Mouse (Mus musculus): ENCODE results near the gene Tbx1. TPM values are rescaled to one million over a fixed set of nuclear protein-coding genes. Genes with fewer than 3 reads are reported as not detected.

Gene Tbx1
- polyA plus RNA-seq, 1 experiment from 2014 or later, result 3.8 TPM

DNA sequence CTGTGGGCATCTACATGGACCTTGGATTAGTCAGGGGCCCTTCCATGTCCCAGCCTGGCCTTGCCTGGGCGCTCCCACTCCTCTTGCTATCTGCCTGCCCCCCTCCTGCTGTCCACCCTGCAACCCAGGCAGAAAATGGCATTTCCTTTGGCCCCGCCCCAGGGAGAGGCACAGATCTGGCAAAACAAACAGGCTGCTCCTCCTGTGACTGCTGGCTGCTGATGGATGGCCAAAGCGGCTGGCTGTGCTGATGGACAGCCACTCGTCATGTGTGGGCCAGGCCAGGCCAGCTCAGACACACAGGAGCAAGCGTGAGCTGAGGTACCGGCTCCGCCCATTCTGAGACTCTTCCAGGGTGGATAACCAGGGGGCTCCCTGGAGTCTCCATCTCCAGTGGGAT is 11.0 kb upstream of the Tbx1 start:
- H3K4me3 ChIP-seq (ENCODE audit: low read depth, low read length), result no peak overlapping the region
- H3K4me2 ChIP-seq (ENCODE audit: low read depth), result no peak overlapping the region
- H3K27me3 ChIP-seq (ENCODE audit: control insufficient read depth, insufficient read depth, low read length), result no peaks in the 10 kb centered on the region
- 53% methylated on average over 7 of the region's 7 CpGs for WGBS
- H3K9ac ChIP-seq (ENCODE audit: low read length), result no peak overlapping the region
- no peaks in the 10 kb centered on the region for H3K36me3 ChIP-seq (ENCODE audit: control insufficient read depth, insufficient read depth, low read length)
- no peak for DNase-seq (ENCODE audit: low spot score)
- H3K27ac ChIP-seq (ENCODE audit: low read depth, low read length), result no peak overlapping the region
- no peaks in the 10 kb centered on the region for H3K4me1 ChIP-seq (ENCODE audit: control insufficient read depth, insufficient read depth, low read length)
- no peaks in the 10 kb centered on the region for H3K9me3 ChIP-seq (ENCODE audit: control insufficient read depth, low read length)
- ATAC-seq (ENCODE audit: insufficient read depth, low FRiP score, low TSS enrichment), result no peak

DNA sequence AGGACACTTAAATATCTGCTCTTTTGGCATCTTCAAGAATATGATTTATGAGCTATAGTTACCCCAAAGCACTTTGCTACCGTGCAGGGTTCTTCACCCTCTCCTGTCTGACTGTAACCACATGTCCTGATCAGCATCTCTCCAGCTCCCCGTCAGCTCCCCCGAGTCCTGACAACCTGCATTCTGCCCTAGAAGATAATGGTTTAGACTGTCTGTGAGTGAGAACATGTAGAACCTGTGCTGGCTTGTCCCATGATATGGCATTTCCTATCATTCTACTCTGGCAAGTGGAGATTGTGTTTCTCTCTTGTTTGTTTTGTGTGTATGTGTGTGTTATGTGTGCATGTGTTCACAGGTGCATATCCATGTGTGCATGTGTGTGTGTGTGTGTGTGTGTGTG is 7.5 kb upstream of the Tbx1 start:
- H3K4me3 ChIP-seq (ENCODE audit: low read depth, low read length), result no peak overlapping the region
- no peak overlapping the region for H3K9ac ChIP-seq (ENCODE audit: low read length)
- no peak overlapping the region for H3K4me2 ChIP-seq (ENCODE audit: low read depth)
- no peak overlapping the region for H3K27ac ChIP-seq (ENCODE audit: low read depth, low read length)
- no peaks in the 10 kb centered on the region for H3K36me3 ChIP-seq (ENCODE audit: control insufficient read depth, insufficient read depth, low read length)
- no peaks in the 10 kb centered on the region for H3K4me1 ChIP-seq (ENCODE audit: control insufficient read depth, insufficient read depth, low read length)
- DNase-seq (ENCODE audit: low spot score), result no peak
- peaks cover 13% of the 10 kb centered on the region for H3K27me3 ChIP-seq (ENCODE audit: control insufficient read depth, insufficient read depth, low read length)
- H3K9me3 ChIP-seq (ENCODE audit: control insufficient read depth, low read length), result no peaks in the 10 kb centered on the region
- ATAC-seq (ENCODE audit: insufficient read depth, low FRiP score, low TSS enrichment), result no peak
- WGBS, result 78% methylated on average over 3 of the region's 3 CpGs

DNA sequence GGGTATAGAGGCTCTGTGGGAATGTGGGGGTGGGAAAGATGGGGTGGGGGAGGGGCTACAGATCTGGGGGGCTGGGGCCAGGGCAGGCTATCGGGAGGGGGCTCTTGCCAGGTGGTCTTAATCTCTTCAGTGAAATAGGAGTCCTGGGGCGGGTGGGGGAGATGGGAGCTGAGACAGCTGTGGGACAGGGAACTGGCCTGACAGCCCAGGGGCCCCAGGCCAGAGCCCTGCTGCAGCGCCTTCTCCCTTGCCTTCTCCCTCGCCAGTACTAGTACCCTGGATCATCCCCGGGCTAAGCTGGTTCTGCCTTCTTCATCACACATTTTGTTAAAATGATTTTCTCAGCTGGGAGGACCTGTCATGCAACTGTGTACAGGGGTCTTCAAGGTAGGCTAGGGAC is 5.8 kb upstream of the Tbx1 start:
- no peak overlapping the region for H3K9ac ChIP-seq (ENCODE audit: low read length)
- H3K27ac ChIP-seq (ENCODE audit: low read depth, low read length), result no peak overlapping the region
- no peaks in the 10 kb centered on the region for H3K36me3 ChIP-seq (ENCODE audit: control insufficient read depth, insufficient read depth, low read length)
- 63% methylated on average over 5 of the region's 5 CpGs for WGBS
- no peak overlapping the region for H3K4me2 ChIP-seq (ENCODE audit: low read depth)
- peaks cover 27% of the 10 kb centered on the region for H3K27me3 ChIP-seq (ENCODE audit: control insufficient read depth, insufficient read depth, low read length)
- H3K9me3 ChIP-seq (ENCODE audit: control insufficient read depth, low read length), result no peaks in the 10 kb centered on the region
- H3K4me1 ChIP-seq (ENCODE audit: control insufficient read depth, insufficient read depth, low read length), result 0 out of 2 replicates have a peak, but pooled peaks cover 5% of the 10 kb centered on the region
- H3K4me3 ChIP-seq (ENCODE audit: low read depth, low read length), result no peak overlapping the region
- DNase-seq (ENCODE audit: low spot score) (no peak), ATAC-seq (ENCODE audit: insufficient read depth, low FRiP score, low TSS enrichment) (no peak)

DNA sequence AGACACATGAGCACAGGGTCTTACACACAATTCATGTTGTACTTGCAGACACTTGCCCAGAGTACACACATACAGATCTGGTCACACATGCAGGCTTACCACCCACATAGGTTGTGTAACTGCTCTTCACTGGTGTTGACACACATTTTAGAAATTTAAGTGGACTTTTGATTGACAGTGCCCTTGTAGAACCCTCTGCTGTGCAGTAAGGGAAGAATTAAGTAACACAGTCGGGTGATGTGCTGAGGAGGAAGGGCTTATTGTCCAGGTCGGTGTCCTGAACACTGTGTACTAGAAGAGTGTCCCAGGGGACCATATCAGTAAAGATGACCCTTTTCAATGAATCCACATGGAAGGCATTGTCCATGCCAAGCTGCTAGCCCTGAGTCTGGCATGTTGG is 3.5 kb upstream of the Tbx1 start:
- Histone ChIP-seq H3K27ac (ENCODE audit: low read depth, low read length) (no peak overlapping the region), H3K4me2 (ENCODE audit: low read depth) (no peak overlapping the region), H3K36me3 (ENCODE audit: control insufficient read depth, insufficient read depth, low read length) (no peaks in the 10 kb centered on the region), H3K9ac (ENCODE audit: low read length) (no peak overlapping the region), H3K4me1 (ENCODE audit: control insufficient read depth, insufficient read depth, low read length) (0 out of 2 replicates have a peak, but pooled peaks cover 5% of the 10 kb centered on the region), H3K9me3 (ENCODE audit: control insufficient read depth, low read length) (no peaks in the 10 kb centered on the region), H3K27me3 (ENCODE audit: control insufficient read depth, insufficient read depth, low read length) (peaks cover 51% of the 10 kb centered on the region), H3K4me3 (ENCODE audit: low read depth, low read length) (no peak overlapping the region)
- DNase-seq (ENCODE audit: low spot score) (no peak), ATAC-seq (ENCODE audit: insufficient read depth, low FRiP score, low TSS enrichment) (no peak)
- WGBS, result 68% methylated on average over 2 of the region's 2 CpGs

DNA sequence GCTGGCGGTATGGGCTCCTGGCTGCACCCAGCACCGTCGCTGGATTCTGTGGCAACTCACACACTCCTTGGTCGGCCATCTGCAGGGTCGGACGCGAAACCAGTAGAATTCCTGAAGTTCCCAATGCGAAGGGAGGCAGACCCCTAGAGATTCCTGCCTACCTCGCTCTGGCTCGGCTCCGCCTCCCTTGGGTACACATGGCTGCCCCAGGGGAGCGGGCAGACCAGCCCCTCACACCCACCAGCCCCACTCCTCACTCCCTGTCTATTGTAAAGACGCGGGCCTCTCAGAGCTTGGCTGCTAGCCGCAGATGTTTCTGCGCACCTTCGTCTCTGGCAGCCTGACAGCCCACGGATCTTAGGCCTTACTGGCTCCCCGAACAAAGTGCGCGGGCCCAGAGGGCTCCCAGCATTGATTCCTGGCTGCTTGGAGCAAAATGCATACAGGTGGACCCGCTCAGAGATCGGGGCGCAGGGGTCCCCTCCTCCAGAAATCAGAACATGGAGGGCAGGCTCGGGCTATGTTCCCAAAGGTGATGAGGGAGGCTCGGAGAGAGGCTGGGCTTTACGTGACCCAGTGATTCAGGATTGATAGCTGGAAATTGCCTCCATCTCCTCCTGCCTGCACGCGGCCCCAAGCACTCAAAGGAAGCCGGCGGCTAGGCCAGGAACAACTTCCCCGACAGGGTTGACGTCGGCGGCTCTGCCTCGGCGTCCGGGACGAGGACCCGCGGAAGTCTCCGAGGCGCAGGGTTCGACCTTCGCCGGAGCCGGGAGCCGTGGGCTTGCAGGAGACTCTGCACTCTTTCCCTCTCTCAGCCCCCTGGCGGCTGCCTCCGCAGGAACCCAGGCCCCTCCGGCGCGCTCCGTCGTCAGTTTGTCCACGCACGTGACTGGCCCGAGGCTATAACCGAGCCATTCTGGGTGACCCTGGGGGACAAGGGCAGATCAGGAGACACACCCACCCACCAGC is 862 bp upstream of the Tbx1 start:
- ATAC-seq (ENCODE audit: insufficient read depth, low FRiP score, low TSS enrichment) (no peak), DNase-seq (ENCODE audit: low spot score) (peak; percentile 63)
- Histone ChIP-seq H3K9me3 (ENCODE audit: control insufficient read depth, low read length) (no peaks in the 10 kb centered on the region), H3K9ac (ENCODE audit: low read length) (no peak overlapping the region), H3K4me2 (ENCODE audit: low read depth) (peak overlapping the region; percentile 28), H3K27me3 (ENCODE audit: control insufficient read depth, insufficient read depth, low read length) (peaks cover 76% of the 10 kb centered on the region), H3K4me1 (ENCODE audit: control insufficient read depth, insufficient read depth, low read length) (peaks cover 12% of the 10 kb centered on the region), H3K36me3 (ENCODE audit: control insufficient read depth, insufficient read depth, low read length) (no peaks in the 10 kb centered on the region), H3K27ac (ENCODE audit: low read depth, low read length) (no peak overlapping the region), H3K4me3 (ENCODE audit: low read depth, low read length) (0 out of 2 replicates have a peak overlapping the region, but pooled peaks have one; percentile 8)
- WGBS, result 2% methylated on average over 53 of the region's 59 CpGs

DNA sequence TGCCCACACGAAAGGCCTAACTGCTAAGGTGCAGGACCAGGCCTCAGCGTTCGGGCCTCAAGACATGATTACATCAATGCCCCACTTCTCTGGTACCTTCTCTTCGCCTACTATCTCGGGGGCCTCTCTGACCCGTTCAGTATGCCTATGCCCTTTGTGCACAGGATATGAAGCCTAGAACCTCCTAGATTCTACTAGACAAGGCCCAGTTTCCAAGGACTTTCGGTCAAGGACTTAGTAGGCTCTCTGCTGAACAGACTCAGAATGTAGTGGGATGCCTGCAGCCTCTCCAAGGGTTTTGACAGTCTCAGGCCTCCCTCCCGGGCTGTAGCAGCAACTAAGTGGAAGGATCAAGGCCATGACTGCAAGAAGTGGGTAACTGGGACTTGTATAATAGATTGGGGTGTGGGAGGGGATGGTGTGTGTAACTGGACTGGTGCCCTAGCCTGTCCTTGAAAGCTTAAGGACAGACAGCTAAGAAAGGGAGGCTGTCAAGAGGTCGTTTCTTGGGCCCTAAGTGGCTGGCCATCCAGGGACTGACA is 1.3 kb downstream of the Tbx1 start:
- Histone ChIP-seq H3K27me3 (ENCODE audit: control insufficient read depth, insufficient read depth, low read length) (peaks cover 94% of the 10 kb centered on the region), H3K9ac (ENCODE audit: low read length) (no peak overlapping the region), H3K9me3 (ENCODE audit: control insufficient read depth, low read length) (no peaks in the 10 kb centered on the region), H3K27ac (ENCODE audit: low read depth, low read length) (no peak overlapping the region), H3K4me2 (ENCODE audit: low read depth) (no peak overlapping the region), H3K4me1 (ENCODE audit: control insufficient read depth, insufficient read depth, low read length) (peaks cover 15% of the 10 kb centered on the region), H3K36me3 (ENCODE audit: control insufficient read depth, insufficient read depth, low read length) (no peaks in the 10 kb centered on the region), H3K4me3 (ENCODE audit: low read depth, low read length) (no peak overlapping the region; the same call in 1 of the 2 replicates)
- WGBS, result 8% methylated on average over 9 of the region's 9 CpGs
- ATAC-seq (ENCODE audit: insufficient read depth, low FRiP score, low TSS enrichment) (no peak), DNase-seq (ENCODE audit: low spot score) (no peak)

DNA sequence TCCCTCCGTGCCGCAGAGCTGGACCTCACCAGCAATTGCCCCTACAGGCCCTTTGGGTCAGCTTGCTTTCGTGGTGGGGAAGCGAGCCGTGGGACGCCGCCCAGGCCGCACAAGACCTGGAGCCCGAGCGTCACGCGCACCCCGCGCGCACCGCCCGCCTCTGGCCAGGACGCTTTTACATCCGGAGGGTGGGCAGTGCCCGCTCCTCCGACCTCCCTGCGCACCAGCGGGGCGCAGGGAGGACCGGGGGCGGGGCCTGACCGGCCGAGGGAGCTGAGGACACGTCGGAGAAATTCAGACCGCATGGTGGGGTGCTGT is 1.8 kb downstream of the Tbx1 start:
- no peaks in the 10 kb centered on the region for H3K36me3 ChIP-seq (ENCODE audit: control insufficient read depth, insufficient read depth, low read length)
- H3K4me1 ChIP-seq (ENCODE audit: control insufficient read depth, insufficient read depth, low read length), result peaks cover 15% of the 10 kb centered on the region
- DNase-seq (ENCODE audit: low spot score) (peak; percentile 35), ATAC-seq (ENCODE audit: insufficient read depth, low FRiP score, low TSS enrichment) (no peak)
- WGBS, result 1% methylated on average over 31 of the region's 31 CpGs
- H3K4me3 ChIP-seq (ENCODE audit: low read depth, low read length), result no peak overlapping the region
- H3K9ac ChIP-seq (ENCODE audit: low read length), result no peak overlapping the region
- peaks cover 96% of the 10 kb centered on the region for H3K27me3 ChIP-seq (ENCODE audit: control insufficient read depth, insufficient read depth, low read length)
- no peak overlapping the region; the same call in 1 of the 2 replicates for H3K4me2 ChIP-seq (ENCODE audit: low read depth)
- H3K9me3 ChIP-seq (ENCODE audit: control insufficient read depth, low read length), result no peaks in the 10 kb centered on the region
- no peak overlapping the region for H3K27ac ChIP-seq (ENCODE audit: low read depth, low read length)

DNA sequence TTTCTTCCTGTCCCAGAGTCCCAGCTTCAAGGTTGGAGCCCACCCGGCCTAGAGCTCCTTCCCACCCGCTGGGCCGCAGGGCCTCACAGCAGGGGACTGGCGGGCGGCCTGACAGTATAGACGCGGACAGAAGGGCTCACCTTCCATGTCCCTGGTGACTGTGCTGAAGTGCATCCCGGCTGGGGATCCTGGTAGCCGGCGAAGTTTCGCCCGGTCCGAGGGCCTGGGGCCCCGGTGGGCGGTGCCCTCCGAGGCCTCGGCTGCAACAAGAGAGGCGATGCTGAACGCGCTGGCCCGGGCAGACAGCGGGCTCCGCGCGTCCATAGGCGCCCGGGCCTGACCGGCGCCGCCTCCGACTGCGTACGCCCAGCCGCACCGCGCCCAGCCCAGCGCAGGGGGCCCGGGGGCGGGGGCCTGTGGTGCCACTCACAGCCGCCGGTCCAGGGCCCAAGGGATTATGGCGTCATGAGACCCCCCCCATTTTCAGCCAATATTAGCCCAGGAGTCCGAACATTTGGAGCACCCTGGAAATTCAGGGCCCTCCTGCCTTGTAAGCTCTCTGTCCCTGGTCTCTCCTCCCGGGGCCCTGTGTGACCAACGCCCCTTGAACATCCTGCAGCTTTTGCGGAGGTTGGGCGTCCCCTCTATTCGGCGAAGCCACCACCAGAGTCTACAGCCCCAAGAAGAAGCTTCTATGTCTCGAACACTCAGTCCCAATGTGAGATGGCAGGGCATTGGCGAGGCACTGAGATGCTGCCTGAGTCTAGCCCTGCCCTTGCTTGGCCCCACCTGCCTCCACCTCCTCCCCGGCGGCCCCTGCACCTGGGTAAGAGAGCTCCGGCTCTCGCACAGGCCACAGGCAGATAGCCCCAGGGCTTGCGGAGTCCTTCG is 2.4 kb downstream of the Tbx1 start:
- H3K27ac ChIP-seq (ENCODE audit: low read depth, low read length), result no peak overlapping the region

More for the DNA sequence above, 2.4 kb downstream of the Tbx1 start:
- DNase-seq (ENCODE audit: low spot score) (peak; percentile 63), ATAC-seq (ENCODE audit: insufficient read depth, low FRiP score, low TSS enrichment) (no peak)
- Histone ChIP-seq H3K9ac (ENCODE audit: low read length) (no peak overlapping the region), H3K36me3 (ENCODE audit: control insufficient read depth, insufficient read depth, low read length) (no peaks in the 10 kb centered on the region), H3K4me1 (ENCODE audit: control insufficient read depth, insufficient read depth, low read length) (peaks cover 15% of the 10 kb centered on the region), H3K27me3 (ENCODE audit: control insufficient read depth, insufficient read depth, low read length) (peaks cover 96% of the 10 kb centered on the region), H3K9me3 (ENCODE audit: control insufficient read depth, low read length) (no peaks in the 10 kb centered on the region), H3K4me3 (ENCODE audit: low read depth, low read length) (peak overlapping the region; percentile 28), H3K4me2 (ENCODE audit: low read depth) (peak overlapping the region; percentile 37)
- WGBS, result under 1% methylated on average over 57 of the region's 57 CpGs

Measured in neural tube, embryonic 11.5 days (tissue).